Mouse (Mus musculus) liver, postnatal 0 days (tissue): Measurements from ENCODE around the gene Bbip1.

Experiments
- CTCF ChIP-seq: sonication (generic); IDR thresholded peaks from 2 replicates; pipeline ENCODE4 v1.5.1; 2016; ENCODE audit warnings: antibody characterized with exemption, low read depth
- EP300 ChIP-seq: IDR thresholded peaks from 2 replicates; pipeline ENCODE4 v1.6.1; 2016; ENCODE audit warnings: antibody characterized with exemption, low read depth, mild to moderate bottlenecking

- TF ChIP-seq CTCF (no peak), EP300 (no peak)
These were observed 46.4 kb downstream of the Bbip1 start for GRCm38 (mm10) chr19:53898046-53898445.
